Mouse (Mus musculus) megakaryocyte, embryonic 14.5 days (primary cell): Measurements from ENCODE around the gene Tmem263. TPM values are rescaled to one million over a fixed set of nuclear protein-coding genes. Genes with fewer than 3 reads are reported as not detected.

ENCODE experiments used
- H3K27me3 ChIP-seq: replicated peaks from 2 replicates; pipeline ENCODE3; 2012; ENCODE audit warnings: inconsistent platforms
- H3K36me3 ChIP-seq: replicated peaks from 2 replicates; pipeline ENCODE3; 2012; ENCODE audit warnings: low read length, inconsistent platforms, mixed read lengths
- H3K4me1 ChIP-seq: 2 replicates; pipeline ENCODE4 v1.6.1; 2012; ENCODE audit warnings: inconsistent platforms
- H3K4me3 ChIP-seq: replicated peaks from 2 replicates; pipeline ENCODE3; 2012; ENCODE audit warnings: moderate library complexity, mild to moderate bottlenecking, inconsistent platforms
- H3K9me3 ChIP-seq: 2 replicates; pipeline ENCODE4 v1.6.1; 2012; ENCODE audit warnings: inconsistent platforms
- FLI1 ChIP-seq: IDR thresholded peaks from 2 replicates; pipeline ENCODE4 v1.6.1; 2012; ENCODE audit warnings: low read length, inconsistent platforms, mixed read lengths
- GATA1 ChIP-seq: IDR thresholded peaks from 3 replicates; pipeline ENCODE4 v1.6.1; 2012; ENCODE audit warnings: mixed read lengths, low read length, inconsistent platforms, borderline replicate concordance
- polyA plus RNA-seq: library from polyadenylated mRNA; stranded (reverse); fragments of >175 nt; gene quantifications from 2 replicates; pipeline ENCODE4 v1.2.3, GENCODE M21; 2012; ENCODE audit warnings: low replicate concordance; ENCODE audit not compliant: insufficient read depth

Tmem263 gene
- polyA plus RNA-seq, 1 experiment = 9.7 TPM

- H3K27me3 ChIP-seq = no peaks in the 10 kb centered on the region
- H3K36me3 ChIP-seq = peaks cover 73% of the 10 kb centered on the region
- H3K4me3 ChIP-seq = no peak overlapping the region
- no peaks in the 10 kb centered on the region for H3K9me3 ChIP-seq
- H3K4me1 ChIP-seq = peaks cover 4% of the 10 kb centered on the region
- TF ChIP-seq FLI1 = no peak
- TF ChIP-seq GATA1 = no peak
These were observed 34.1 kb downstream of the Tmem263 start for GRCm38 (mm10) chr10:85136573-85136972.

- Histone ChIP-seq H3K9me3 (no peaks in the 10 kb centered on the region), H3K4me3 (no peak overlapping the region), H3K4me1 (peaks cover 8% of the 10 kb centered on the region), H3K27me3 (no peaks in the 10 kb centered on the region), H3K36me3 (peaks cover 81% of the 10 kb centered on the region)
- TF ChIP-seq FLI1 = no peak
- no peak for TF ChIP-seq GATA1
These were observed 39.0 kb downstream of the Tmem263 start for GRCm38 (mm10) chr10:85141465-85141864.

DNA sequence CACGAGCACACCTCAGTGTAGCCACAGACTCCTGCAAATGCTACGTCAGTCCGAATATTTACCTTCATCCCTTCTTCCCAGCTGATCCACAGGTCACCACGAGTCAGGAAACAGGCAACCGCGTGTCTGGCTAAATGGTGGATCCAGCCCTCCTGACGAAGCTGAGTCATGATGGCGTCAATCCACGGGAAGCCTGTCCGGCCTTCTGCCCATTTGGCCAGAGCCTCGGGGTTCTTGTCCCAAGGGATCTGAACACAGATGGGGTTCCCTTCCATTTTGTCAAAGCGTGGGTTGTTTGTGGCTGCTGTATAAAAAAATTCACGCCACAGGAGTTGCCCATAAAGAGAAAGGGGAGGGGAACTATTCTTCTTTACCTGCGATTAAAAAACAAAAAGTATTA, 43.9 kb downstream of the Tmem263 start:
- no peaks in the 10 kb centered on the region for H3K27me3 ChIP-seq
- H3K36me3 ChIP-seq = peaks cover 88% of the 10 kb centered on the region
- TF ChIP-seq FLI1 (no peak), GATA1 (no peak)
- peaks cover 3% of the 10 kb centered on the region; the same call in 1 of the 2 replicates for H3K4me1 ChIP-seq
- H3K4me3 ChIP-seq = no peak overlapping the region
- H3K9me3 ChIP-seq = no peaks in the 10 kb centered on the region

GRCm38 (mm10) chr10:85149226-85149625, 46.8 kb downstream of the Tmem263 start:
- H3K4me1 ChIP-seq = peaks cover 3% of the 10 kb centered on the region; the same call in 1 of the 2 replicates
- no peak for TF ChIP-seq GATA1
- TF ChIP-seq FLI1 = no peak
- H3K9me3 ChIP-seq = no peaks in the 10 kb centered on the region
- peaks cover 77% of the 10 kb centered on the region for H3K36me3 ChIP-seq
- no peak overlapping the region for H3K4me3 ChIP-seq
- no peaks in the 10 kb centered on the region for H3K27me3 ChIP-seq

DNA sequence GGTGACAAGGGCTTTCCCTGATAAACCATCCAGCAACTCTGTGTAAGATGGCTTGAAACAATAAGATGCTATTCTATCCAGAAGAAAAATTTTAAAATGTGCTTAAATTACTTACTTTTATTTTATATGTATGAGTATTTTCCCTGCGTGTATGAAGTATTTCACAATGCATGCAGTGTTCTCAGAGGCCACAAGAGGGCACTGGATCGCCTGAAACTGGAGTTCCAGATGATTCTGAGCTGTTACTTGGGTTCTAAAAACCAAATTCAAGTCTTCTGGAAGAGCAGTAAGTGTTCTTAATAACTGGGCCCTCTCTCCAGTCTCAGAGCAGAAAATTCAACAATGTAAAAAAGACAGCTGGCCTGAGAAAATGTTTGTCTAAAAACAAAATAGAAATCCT, 51.8 kb downstream of the Tmem263 start:
- Histone ChIP-seq H3K4me3 (no peak overlapping the region), H3K36me3 (peaks cover 47% of the 10 kb centered on the region), H3K9me3 (no peaks in the 10 kb centered on the region), H3K27me3 (no peaks in the 10 kb centered on the region), H3K4me1 (peaks cover 11% of the 10 kb centered on the region)
- TF ChIP-seq FLI1 (no peak), GATA1 (no peak)

DNA sequence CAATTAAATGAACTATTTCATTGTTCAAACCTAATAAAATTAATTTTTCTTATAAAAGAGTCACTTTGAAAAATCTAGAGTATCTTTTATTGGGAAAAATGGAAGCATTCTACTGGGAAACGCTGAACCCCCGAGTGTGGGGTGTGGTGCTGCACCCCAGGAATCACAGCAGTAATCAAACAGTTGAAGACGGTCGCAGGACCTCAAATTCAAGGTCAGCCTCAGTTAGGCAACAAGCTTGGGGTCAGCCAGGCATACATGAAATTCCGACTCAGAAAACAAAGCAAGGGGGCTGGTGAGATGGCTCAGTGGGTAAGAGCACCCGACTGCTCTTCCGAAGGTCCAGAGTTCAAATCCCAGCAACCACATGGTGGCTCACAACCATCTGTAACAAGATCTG, 55.0 kb downstream of the Tmem263 start:
- Histone ChIP-seq H3K4me1 (peaks cover 17% of the 10 kb centered on the region), H3K27me3 (no peaks in the 10 kb centered on the region), H3K9me3 (no peaks in the 10 kb centered on the region), H3K36me3 (peaks cover 19% of the 10 kb centered on the region), H3K4me3 (no peak overlapping the region)
- TF ChIP-seq FLI1 (no peak), GATA1 (no peak)

GRCm38 (mm10) chr10:85159989-85160619, 57.7 kb downstream of the Tmem263 start:
- H3K36me3 ChIP-seq = peaks cover 11% of the 10 kb centered on the region
- H3K4me3 ChIP-seq = no peak overlapping the region
- H3K9me3 ChIP-seq = no peaks in the 10 kb centered on the region
- H3K4me1 ChIP-seq = peaks cover 17% of the 10 kb centered on the region
- no peak for TF ChIP-seq GATA1
- TF ChIP-seq FLI1 = no peak
- no peaks in the 10 kb centered on the region for H3K27me3 ChIP-seq

DNA sequence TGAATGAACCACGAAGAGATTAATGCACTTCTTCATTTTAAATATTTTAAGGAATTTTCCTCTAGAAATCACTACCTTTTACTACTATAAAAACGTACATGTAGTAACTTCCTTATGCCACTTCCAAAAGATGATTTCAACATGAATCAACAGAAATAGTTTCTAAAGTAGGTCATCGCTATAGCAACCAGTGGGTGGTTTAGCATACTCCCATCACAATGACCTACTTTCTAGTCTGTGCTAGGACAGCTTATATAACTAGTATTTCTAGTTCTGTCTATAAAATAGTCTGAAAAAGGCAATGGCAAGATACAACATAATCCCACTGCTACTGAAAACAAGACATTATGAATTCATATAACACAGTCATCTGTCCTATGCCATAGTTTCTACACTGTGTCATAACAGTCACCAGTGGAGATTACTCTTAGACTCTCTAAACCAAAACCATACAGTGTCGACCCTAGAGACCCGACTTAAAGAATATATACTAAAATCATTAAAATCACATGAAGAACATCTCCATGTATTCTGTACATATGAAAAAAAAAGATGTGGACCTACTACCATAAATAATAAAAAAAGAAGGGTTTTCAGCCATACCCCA, 59.4 kb downstream of the Tmem263 start:
- no peaks in the 10 kb centered on the region for H3K9me3 ChIP-seq
- peaks cover 18% of the 10 kb centered on the region for H3K4me1 ChIP-seq
- H3K4me3 ChIP-seq = no peak overlapping the region
- TF ChIP-seq GATA1 (no peak), FLI1 (no peak)
- H3K27me3 ChIP-seq = no peaks in the 10 kb centered on the region
- peaks cover 5% of the 10 kb centered on the region for H3K36me3 ChIP-seq

GRCm38 (mm10) chr10:85164791-85165190, 62.4 kb downstream of the Tmem263 start:
- Histone ChIP-seq H3K4me3 (no peak overlapping the region), H3K9me3 (no peaks in the 10 kb centered on the region), H3K27me3 (no peaks in the 10 kb centered on the region), H3K36me3 (peaks cover 9% of the 10 kb centered on the region), H3K4me1 (peaks cover 15% of the 10 kb centered on the region; the same call in 1 of the 2 replicates)
- TF ChIP-seq GATA1 = no peak
- no peak for TF ChIP-seq FLI1

- Histone ChIP-seq H3K4me3 (no peak overlapping the region), H3K4me1 (peaks cover 13% of the 10 kb centered on the region; the same call in 1 of the 2 replicates), H3K27me3 (no peaks in the 10 kb centered on the region), H3K9me3 (no peaks in the 10 kb centered on the region), H3K36me3 (peaks cover 11% of the 10 kb centered on the region)
- no peak for TF ChIP-seq GATA1
- no peak for TF ChIP-seq FLI1
These were observed 62.9 kb downstream of the Tmem263 start for GRCm38 (mm10) chr10:85165306-85165705.

Other genes starting within 250 kb of the Tmem263 start
- gene Ric8b, start 185.0 kb upstream of the Tmem263 start, polyA plus RNA-seq = 2.3 and 2.9 TPM in 2 replicates
- not detected in 2 replicates for gene Fhl4, start 132 bp upstream of the Tmem263 start, polyA plus RNA-seq
- 0.46 TPM in 1 of 2 replicates, not detected in the other for gene Mterf2, start 25.4 kb downstream of the Tmem263 start, polyA plus RNA-seq
- 12.2 and 34.3 TPM in 2 replicates for gene Cry1, start 82.4 kb downstream of the Tmem263 start, polyA plus RNA-seq